Mouse (Mus musculus) small intestine, adult 2 months (tissue): ENCODE data around the gene Gm5737. TPM values are rescaled to one million over a fixed set of nuclear protein-coding genes. Genes with fewer than 3 reads are reported as not detected.
A peak's percentile ranks its signal among the peaks of the same experiment; 100 is the strongest.

Experiments
- H3K27ac ChIP-seq: fragments of 200-500 bp; 2 replicates; pipeline ENCODE4 v1.5.1; 2012; ENCODE audit warnings: low read depth, low read length, control low read depth, inconsistent platforms; ENCODE audit not compliant: insufficient read depth
- H3K27me3 ChIP-seq: fragments of 200-500 bp; 2 replicates; pipeline ENCODE4 v1.6.1; 2012; ENCODE audit warnings: mild to moderate bottlenecking, moderate library complexity, low read length, inconsistent platforms; ENCODE audit not compliant: control insufficient read depth, insufficient read depth
- H3K36me3 ChIP-seq: fragments of 200-500 bp; 2 replicates; pipeline ENCODE4 v1.6.1; 2012; ENCODE audit warnings: mild to moderate bottlenecking, low read length, control low read depth, inconsistent platforms; ENCODE audit not compliant: control insufficient read depth, insufficient read depth
- H3K4me1 ChIP-seq: fragments of 200-500 bp; 2 replicates; pipeline ENCODE4 v1.6.1; 2012; ENCODE audit warnings: low read length, inconsistent platforms, mixed read lengths; ENCODE audit not compliant: control insufficient read depth, insufficient read depth, insufficient read length
- H3K4me3 ChIP-seq: fragments of 200-500 bp; 2 replicates; pipeline ENCODE4 v1.5.1; 2012; ENCODE audit warnings: low read depth, mild to moderate bottlenecking, control low read depth, inconsistent platforms, low read length, moderate library complexity
- CTCF ChIP-seq: fragments of 200-500 bp; IDR thresholded peaks from 2 replicates; pipeline ENCODE4 v1.5.1; 2012; ENCODE audit warnings: low read depth, mild to moderate bottlenecking, control low read depth, inconsistent platforms, low read length, moderate library complexity, mixed read lengths; ENCODE audit not compliant: insufficient replicate concordance, insufficient read length; ENCODE audit errors: extremely low read depth
- POLR2A ChIP-seq: fragments of 200-500 bp; IDR thresholded peaks from 2 replicates; pipeline ENCODE4 v1.6.1; 2012; ENCODE audit warnings: low read depth, mild to moderate bottlenecking, control low read depth, inconsistent platforms, low read length, moderate library complexity
- WGBS: fragments of 180-500 bp; shearing (Covaris S2); methylation state at CpG from one replicate; pipeline ENCODE4 v1.1.7; 2018; 5-methylcytosine and 5-hydroxymethylcytosine counted together
- polyA plus RNA-seq: library from polyadenylated mRNA; depleted of rRNA; stranded (reverse); fragments of >200 nt; gene quantifications from 2 replicates; pipeline ENCODE4 v1.2.3, GENCODE M21; 2012

Gm5737 gene
- polyA plus RNA-seq, 1 experiment, result not detected

DNA sequence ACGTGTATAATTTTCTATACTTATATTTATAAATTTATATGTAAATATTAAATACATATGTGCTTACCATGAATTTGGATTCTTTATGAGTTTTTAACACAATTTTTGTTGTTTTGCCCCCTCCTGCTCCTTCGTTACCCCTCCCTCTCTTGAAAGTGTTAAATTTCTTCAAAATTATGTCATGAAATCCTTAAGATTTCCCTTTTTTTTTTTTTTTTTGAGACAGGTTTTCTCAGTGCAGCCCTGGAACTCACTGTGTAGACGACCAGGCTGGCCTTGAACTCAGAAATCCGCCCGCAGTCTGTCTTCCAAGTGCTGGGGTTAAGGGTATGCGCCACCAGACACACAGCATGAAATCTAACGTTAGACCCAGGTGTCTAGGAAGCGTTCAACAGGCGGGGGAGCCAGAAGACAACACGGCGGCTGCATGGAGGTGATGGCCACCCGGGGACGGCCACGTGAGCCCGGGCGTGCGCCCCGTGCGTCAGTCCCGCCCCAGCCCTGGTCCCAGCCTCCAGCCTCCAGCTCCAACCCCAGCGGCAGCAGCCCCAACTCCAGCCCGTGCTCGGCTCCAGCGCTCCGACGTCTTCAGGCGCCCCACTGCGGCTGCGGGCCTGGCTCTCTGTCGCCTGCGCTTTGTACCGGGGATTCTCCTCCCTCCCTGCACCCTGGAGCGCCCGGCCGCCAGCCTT is 30.3 kb downstream of the Gm5737 start, which contains the start of gene Eef2k:
Gene Eef2k, plus strand, starts transcription at position 487 of the 692 bp plus-strand sequence.
- no peaks in the 10 kb centered on the region for H3K36me3 ChIP-seq
- peak within 1 kb of the TSS; percentile 86 for H3K4me3 ChIP-seq
- WGBS, result 4% methylated on average over 35 of the region's 35 CpGs

DNA sequence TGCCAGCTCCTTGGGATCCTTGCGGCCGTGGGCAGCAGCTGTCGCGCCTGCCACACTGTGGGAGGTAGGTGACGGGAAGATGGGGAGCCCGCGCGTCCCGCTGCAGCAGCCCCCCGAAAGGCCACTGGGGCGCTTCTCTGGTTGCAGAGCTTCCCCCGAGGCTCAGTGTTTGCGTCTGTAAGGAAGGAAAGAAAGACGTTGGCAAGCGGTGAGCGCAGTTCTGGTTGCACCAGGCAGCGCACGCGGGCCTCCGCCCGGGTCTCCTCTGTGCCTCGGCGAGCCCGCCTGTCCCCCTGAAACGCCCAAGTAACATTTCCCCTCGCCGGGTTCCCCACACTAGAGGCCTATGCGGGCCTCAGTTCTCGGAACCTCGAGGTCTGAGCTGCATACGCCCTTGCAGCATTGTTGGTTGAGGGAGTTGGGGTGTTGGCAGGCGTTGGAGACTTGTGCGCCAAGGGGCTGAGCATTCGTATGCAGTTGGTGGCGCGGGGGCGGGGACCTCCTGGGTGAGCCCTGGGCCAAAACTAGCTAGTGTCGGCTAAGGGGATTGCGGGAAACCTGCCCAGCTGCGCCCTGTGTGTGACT is 31.0 kb downstream of the Gm5737 start:
- under 1% methylated on average over 40 of the region's 40 CpGs for WGBS

More for the DNA sequence above, 30.3 kb downstream of the Gm5737 start, which contains the start of gene Eef2k:
- Histone ChIP-seq H3K4me1 (peaks cover 12% of the 10 kb centered on the region; the same call in 1 of the 2 replicates), H3K27ac (peak within 1 kb of the TSS; percentile 74), H3K27me3 (no peaks in the 10 kb centered on the region)
- TF ChIP-seq POLR2A (peak; percentile 56; the same call in 1 of the 2 replicates), CTCF (peak; percentile 48; the same call in 1 of the 2 replicates)

GRCm38 (mm10) chr7:120843852-120844435 is 31.8 kb downstream of the Gm5737 start:
- 6% methylated on average over 16 of the region's 16 CpGs for WGBS
- H3K4me3 ChIP-seq, result peak overlapping the region; percentile 86
- no peaks in the 10 kb centered on the region for H3K27me3 ChIP-seq
- TF ChIP-seq CTCF (no peak), POLR2A (no peak)
- peak overlapping the region; percentile 74; the same call in 1 of the 2 replicates for H3K27ac ChIP-seq
- peaks cover 16% of the 10 kb centered on the region; the same call in 1 of the 2 replicates for H3K4me1 ChIP-seq
- H3K36me3 ChIP-seq, result 0 out of 2 replicates have a peak, but pooled peaks cover 2% of the 10 kb centered on the region

More for the DNA sequence above, 31.0 kb downstream of the Gm5737 start:
- peak overlapping the region; percentile 74 for H3K27ac ChIP-seq
- H3K4me1 ChIP-seq, result peaks cover 10% of the 10 kb centered on the region; the same call in 1 of the 2 replicates
- TF ChIP-seq CTCF (no peak), POLR2A (peak; percentile 34; the same call in 1 of the 2 replicates)
- 0 out of 2 replicates have a peak, but pooled peaks cover 2% of the 10 kb centered on the region for H3K36me3 ChIP-seq
- H3K4me3 ChIP-seq, result peak overlapping the region; percentile 86
- H3K27me3 ChIP-seq, result no peaks in the 10 kb centered on the region

DNA sequence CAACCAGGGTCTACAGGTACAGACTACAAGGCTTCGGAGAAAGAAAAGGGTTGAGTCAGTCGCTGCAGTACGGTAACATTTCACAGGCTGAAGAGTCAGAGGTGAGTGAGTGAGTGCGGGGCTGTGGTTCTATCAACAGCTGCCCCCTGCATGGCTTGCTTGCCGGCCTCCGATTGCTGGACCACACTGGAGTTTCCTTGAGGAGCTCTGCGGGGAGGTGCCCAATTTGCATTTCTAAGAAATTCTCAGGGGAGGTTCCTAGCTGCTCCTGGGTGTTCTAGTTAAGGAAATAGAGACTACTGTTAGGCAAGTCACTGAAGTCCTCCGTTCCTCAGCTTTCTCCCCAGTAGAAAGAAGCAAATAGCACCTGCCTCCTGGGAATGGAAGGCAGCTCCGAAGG is 32.5 kb downstream of the Gm5737 start:
- Histone ChIP-seq H3K27me3 (no peaks in the 10 kb centered on the region), H3K4me1 (peaks cover 19% of the 10 kb centered on the region; the same call in 1 of the 2 replicates), H3K27ac (no peak overlapping the region), H3K36me3 (0 out of 2 replicates have a peak, but pooled peaks cover 2% of the 10 kb centered on the region), H3K4me3 (peak overlapping the region; percentile 86)
- TF ChIP-seq CTCF (no peak), POLR2A (no peak)
- 52% methylated on average over 9 of the region's 9 CpGs for WGBS

DNA sequence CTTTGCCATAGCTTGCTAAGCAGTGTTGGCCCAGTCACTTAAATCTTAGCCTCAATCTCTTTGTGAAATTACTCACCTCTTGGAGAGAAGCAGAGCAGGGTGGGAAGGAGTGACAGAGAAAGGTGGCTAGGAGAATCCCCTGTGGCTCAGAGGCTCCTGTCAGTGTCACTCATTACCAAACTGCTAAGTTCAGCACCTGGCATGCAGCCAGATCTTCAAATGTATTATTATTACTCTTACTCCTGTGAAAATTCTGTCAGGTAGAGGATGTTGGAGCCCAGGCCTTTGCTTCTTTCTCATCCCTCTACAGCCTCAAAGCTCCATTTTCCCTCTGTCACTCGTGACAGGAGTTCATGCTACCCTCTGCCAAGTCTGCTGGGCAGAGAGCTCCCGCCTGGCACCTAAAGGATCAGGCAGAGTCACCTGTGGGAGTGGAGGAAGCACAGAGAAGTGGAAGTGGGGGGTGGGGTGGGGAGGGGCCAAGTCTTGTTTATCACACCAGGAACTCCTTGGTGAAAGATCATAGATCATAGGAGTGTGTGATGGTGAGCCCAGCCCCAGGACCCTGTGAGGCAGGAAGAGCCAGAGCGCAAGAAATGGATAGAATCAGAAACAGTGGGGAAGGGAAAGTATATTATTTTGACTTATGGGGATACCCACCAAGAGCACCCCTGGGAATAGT is 36.8 kb downstream of the Gm5737 start:
- 0 out of 2 replicates have a peak, but pooled peaks cover 2% of the 10 kb centered on the region for H3K36me3 ChIP-seq
- peak overlapping the region; percentile 74 for H3K27ac ChIP-seq
- no peaks in the 10 kb centered on the region for H3K27me3 ChIP-seq
- TF ChIP-seq CTCF (no peak), POLR2A (no peak)
- H3K4me1 ChIP-seq, result peaks cover 38% of the 10 kb centered on the region
- WGBS, result 19% methylated on average over 3 of the region's 3 CpGs
- H3K4me3 ChIP-seq, result no peak overlapping the region; the same call in 1 of the 2 replicates

- no peak for TF ChIP-seq POLR2A
- TF ChIP-seq CTCF, result no peak
- Histone ChIP-seq H3K4me1 (peaks cover 31% of the 10 kb centered on the region), H3K36me3 (0 out of 2 replicates have a peak, but pooled peaks cover 2% of the 10 kb centered on the region), H3K4me3 (no peak overlapping the region), H3K27me3 (no peaks in the 10 kb centered on the region), H3K27ac (no peak overlapping the region)
- WGBS, result 88% methylated on average over 3 of the region's 3 CpGs
These were observed 38.0 kb downstream of the Gm5737 start for GRCm38 (mm10) chr7:120850165-120850564.

DNA sequence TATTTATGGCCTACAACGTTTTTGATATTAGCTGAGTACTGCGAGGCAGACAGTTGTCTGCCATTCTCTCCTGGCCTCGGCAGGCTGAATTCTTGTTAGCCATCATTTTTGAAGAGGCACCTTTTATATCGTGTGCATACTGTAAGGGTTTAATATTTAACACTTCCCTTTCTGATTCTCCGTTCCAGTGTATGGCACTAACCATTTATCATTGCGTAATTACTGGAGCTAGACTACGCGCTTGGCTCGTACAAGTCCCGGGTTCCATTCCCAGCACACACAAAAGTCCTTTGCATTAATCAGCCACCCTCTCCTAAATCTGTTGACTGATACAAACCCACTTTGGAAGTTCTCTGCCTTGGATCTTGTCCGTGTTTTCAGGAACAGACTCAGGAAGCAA is 47.7 kb downstream of the Gm5737 start:
- Histone ChIP-seq H3K27ac (no peak overlapping the region), H3K4me1 (peaks cover 23% of the 10 kb centered on the region)
- WGBS, result 42% methylated on average over 11 of the region's 11 CpGs

More for the DNA sequence above, 47.7 kb downstream of the Gm5737 start:
- Histone ChIP-seq H3K4me3 (no peak overlapping the region), H3K36me3 (no peaks in the 10 kb centered on the region), H3K27me3 (no peaks in the 10 kb centered on the region)
- TF ChIP-seq CTCF, result no peak
- no peak for TF ChIP-seq POLR2A
